20 mouse cellular contexts compared by ENCODE assay signal in genomic region chr9:24466649-24467048, GRCm38 (mm10). TPM values are rescaled to one million over a fixed set of nuclear protein-coding genes. Genes with fewer than 3 reads are reported as not detected.
A peak's percentile ranks its signal among the peaks of the same experiment; 100 is the strongest.
DNase-seq lines count a peak whose midpoint lies in the region; ATAC-seq lines count a peak whose summit lies in the region.
"Had no signal": no experiment of that assay in that cellular context is flagged by ENCODE, and none has a peak within 500 bp of the region (broad histone marks: within the 10 kb centered on the region; RNA-seq: fewer than 3 reads in every experiment).

No protein-coding gene starts in this region.

- H3K9ac ChIP-seq in forebrain, embryonic 16.5 days (replicated peaks; ENCODE audit: low read depth, low read length), result no peak overlapping the region
- no peak overlapping the region for H3K9ac ChIP-seq in forebrain, embryonic 12.5 days
- H3K9ac ChIP-seq: embryonic facial prominence, embryonic 12.5 days; forebrain, embryonic 13.5 days; forebrain, postnatal 0 days had no signal

- 0 out of 2 replicates have a peak, but pooled peaks have one; percentile 11 for ATAC-seq in forebrain, embryonic 16.5 days
- ATAC-seq in forebrain, embryonic 12.5 days (ENCODE audit: low FRiP score), result no peak

- H3K27ac ChIP-seq in forebrain, embryonic 16.5 days (ENCODE audit: low read length), result peak overlapping the region; percentile 33
- no peak overlapping the region for H3K27ac ChIP-seq in forebrain, embryonic 12.5 days
- H3K27ac ChIP-seq: embryonic facial prominence, embryonic 10.5 days; embryonic facial prominence, embryonic 12.5 days; forebrain, embryonic 13.5 days had no signal

- no peaks in the 10 kb centered on the region for H3K9me3 ChIP-seq in forebrain, embryonic 16.5 days (ENCODE audit: control insufficient read depth, low read length)
- no peaks in the 10 kb centered on the region for H3K9me3 ChIP-seq in forebrain, embryonic 12.5 days
- H3K9me3 ChIP-seq: embryonic facial prominence, embryonic 10.5 days; embryonic facial prominence, embryonic 12.5 days; forebrain, embryonic 13.5 days had no signal

- H3K4me2 ChIP-seq in forebrain, embryonic 16.5 days (ENCODE audit: low read length), result no peak overlapping the region
- no peak overlapping the region for H3K4me2 ChIP-seq in forebrain, embryonic 12.5 days
- H3K4me2 ChIP-seq: embryonic facial prominence, embryonic 12.5 days; forebrain, embryonic 13.5 days had no signal

- no peaks in the 10 kb centered on the region for H3K36me3 ChIP-seq in forebrain, embryonic 16.5 days (ENCODE audit: control insufficient read depth, insufficient read depth)
- no peaks in the 10 kb centered on the region for H3K36me3 ChIP-seq in forebrain, embryonic 12.5 days (replicated peaks)
- H3K36me3 ChIP-seq: embryonic facial prominence, embryonic 10.5 days; embryonic facial prominence, embryonic 12.5 days had no signal

- 80% methylated on average over 1 of the region's 1 CpGs for WGBS in forebrain, embryonic 16.5 days
- 95% methylated on average over 1 of the region's 1 CpGs for WGBS in forebrain, embryonic 12.5 days

- intact Hi-C loops in left cerebral cortex, postnatal 10 days (cut with DNase I), result no loop called here

- peaks cover 10% of the 10 kb centered on the region for H3K4me1 ChIP-seq in forebrain, embryonic 16.5 days (replicated peaks; ENCODE audit: control insufficient read depth, insufficient read depth, low read length)
- H3K4me1 ChIP-seq in forebrain, embryonic 12.5 days, result no peaks in the 10 kb centered on the region
- H3K4me1 ChIP-seq: embryonic facial prominence, embryonic 10.5 days; embryonic facial prominence, embryonic 12.5 days; forebrain, embryonic 13.5 days had no signal

- H3K27me3 ChIP-seq in forebrain, embryonic 16.5 days (replicated peaks; ENCODE audit: control insufficient read depth, insufficient read depth, low read length), result no peaks in the 10 kb centered on the region
- H3K27me3 ChIP-seq in forebrain, embryonic 12.5 days, result no peaks in the 10 kb centered on the region
- H3K27me3 ChIP-seq: embryonic facial prominence, embryonic 12.5 days; forebrain, embryonic 13.5 days had no signal

- H3K4me3 ChIP-seq in forebrain, embryonic 16.5 days (replicated peaks; ENCODE audit: low read length), result no peak overlapping the region
- no peak overlapping the region for H3K4me3 ChIP-seq in forebrain, embryonic 12.5 days (replicated peaks)
- H3K4me3 ChIP-seq: embryonic facial prominence, embryonic 10.5 days; embryonic facial prominence, embryonic 12.5 days; forebrain, embryonic 13.5 days had no signal

- DNase-seq in frontal cortex, postnatal 36 days (ENCODE audit: low spot score in 2 of 2), result peak; percentile 13 to 25
- DNase-seq in frontal cortex, postnatal 10 days (ENCODE audit: low spot score in 2 of 2), result no peak
- peak; percentile 21 for DNase-seq in left cerebral cortex, adult 11 months (ENCODE audit: low spot score)
- DNase-seq in left cerebral cortex, postnatal 10 days (ENCODE audit: extremely low spot score in 1 of 2, low spot score in 2 of 2), result no peak
- peak; percentile 42 for DNase-seq in brain, adult 2 months (ENCODE audit: low read depth, low spot score)
- DNase-seq in kidney, postnatal 10 days, result no peak
- DNase-seq: adrenal gland, adult 2 months; adrenal gland, postnatal 10 days; adrenal gland, postnatal 25 days; cerebellum, adult 11-12 months; cerebellum, adult 2 months; cerebellum, adult 9-10 months; cerebellum, postnatal 10 days; cerebellum, postnatal 25 days had no signal

RNA-seq across cellular contexts. Expression of gene Dpy19l1, which starts 36.3 kb away (rescaled TPM):
- 26.2 and 28.2 TPM in 2 replicates for polyA plus RNA-seq in forebrain, embryonic 16.5 days (2015; fragmentation: Nextera tagmentation; extraction: Ambion mirVana)
- 10.1 and 14.4 TPM in 2 replicates for polyA plus RNA-seq in forebrain, embryonic 12.5 days (2016; fragmentation: Nextera tagmentation; extraction: Ambion mirVana)
- total RNA-seq in left cerebral cortex, postnatal 10 days (2021), result 10 to 100 TPM; 44.1 to 44.3 TPM

Comparison
In these comparisons a context has a peak if more than half of its experiments do, and no peak if none do; other contexts are left out.
1. DNase-seq: peak in frontal cortex, postnatal 36 days (2 of 2), left cerebral cortex, adult 11 months (single experiment) and brain, adult 2 months (single experiment); none in frontal cortex, postnatal 10 days (0 of 2), left cerebral cortex, postnatal 10 days (0 of 2) and kidney, postnatal 10 days (single experiment).